Mouse (Mus musculus) kidney, adult 2 months (tissue): ENCODE measurements at regions not wholly inside any gene's neighbourhood (a gene's known extent, or its start where the extent isn't known, plus 50 kb on each side); places are given as distances from the start of the nearest gene placed in this dataset.

Experiments used
- DNase-seq: peaks from one replicate; pipeline ENCODE4 v3.0.0; 2021
- H3K27ac ChIP-seq: fragments of 200-500 bp; 2 replicates; pipeline ENCODE4 v1.5.1; 2012; ENCODE audit warnings: low read depth, low read length, control low read depth, inconsistent platforms; ENCODE audit not compliant: insufficient read depth
- H3K27me3 ChIP-seq: fragments of 200-500 bp; replicated peaks from 2 replicates; pipeline ENCODE4 v1.6.1; 2012; ENCODE audit warnings: mild to moderate bottlenecking, moderate library complexity, low read length, inconsistent platforms; ENCODE audit not compliant: control insufficient read depth, insufficient read depth
- H3K36me3 ChIP-seq: fragments of 200-500 bp; 2 replicates; pipeline ENCODE4 v1.6.1; 2012; ENCODE audit warnings: mild to moderate bottlenecking, moderate library complexity, low read length, inconsistent platforms; ENCODE audit not compliant: control insufficient read depth, insufficient read depth
- H3K4me1 ChIP-seq: fragments of 200-500 bp; 2 replicates; pipeline ENCODE4 v1.6.1; 2011; ENCODE audit warnings: low read length; ENCODE audit not compliant: control insufficient read depth, insufficient read depth
- H3K4me3 ChIP-seq: fragments of 200-500 bp; 2 replicates; pipeline ENCODE4 v1.5.1; 2011; ENCODE audit warnings: mild to moderate bottlenecking, low read depth, low read length, control low read depth; ENCODE audit not compliant: insufficient read depth
- CTCF ChIP-seq: fragments of 200-500 bp; conservative IDR thresholded peaks from 2 replicates; pipeline ENCODE4 v1.5.1; 2011; ENCODE audit warnings: low read depth, mild to moderate bottlenecking, control low read depth, low read length, moderate library complexity, mixed read lengths; ENCODE audit not compliant: insufficient read depth, insufficient read length
- POLR2A ChIP-seq: fragments of 200-500 bp; IDR thresholded peaks from one replicate; pipeline ENCODE4 v1.6.1; 2011; ENCODE audit warnings: low read depth, low read length, control low read depth
- WGBS: fragments of 180-500 bp; shearing (Covaris S2); methylation state at CpG from one replicate; pipeline ENCODE4 v1.1.7; 2018; 5-methylcytosine and 5-hydroxymethylcytosine counted together

DNA sequence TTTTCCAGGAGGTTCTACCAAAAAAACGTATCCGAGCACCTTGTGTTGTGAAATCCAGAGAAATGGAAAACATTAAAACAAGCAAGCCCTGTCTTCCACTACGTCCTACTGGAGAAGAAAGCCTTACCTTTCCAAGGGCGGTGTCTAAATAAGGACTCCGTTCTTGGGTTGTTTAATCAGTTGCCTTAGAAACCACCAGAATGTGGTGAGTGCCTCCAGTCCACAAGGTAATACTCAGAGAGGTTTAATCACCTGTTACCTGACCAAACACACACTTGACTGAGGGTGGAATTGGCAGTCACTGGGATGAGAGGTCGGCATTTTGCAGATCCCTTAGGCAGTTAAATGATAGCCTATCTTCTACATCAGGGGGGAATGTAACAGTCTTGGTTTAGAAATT, 209.6 kb upstream of the Atp2b1 start:
- TF ChIP-seq CTCF (no peak), POLR2A (no peak)
- DNase-seq = no peak
- H3K36me3 ChIP-seq = no peaks in the 10 kb centered on the region
- H3K4me3 ChIP-seq = no peak overlapping the region
- 72% methylated on average over 6 of the region's 6 CpGs for WGBS
- no peak overlapping the region for H3K27ac ChIP-seq
- no peaks in the 10 kb centered on the region for H3K27me3 ChIP-seq
- no peaks in the 10 kb centered on the region for H3K4me1 ChIP-seq

DNA sequence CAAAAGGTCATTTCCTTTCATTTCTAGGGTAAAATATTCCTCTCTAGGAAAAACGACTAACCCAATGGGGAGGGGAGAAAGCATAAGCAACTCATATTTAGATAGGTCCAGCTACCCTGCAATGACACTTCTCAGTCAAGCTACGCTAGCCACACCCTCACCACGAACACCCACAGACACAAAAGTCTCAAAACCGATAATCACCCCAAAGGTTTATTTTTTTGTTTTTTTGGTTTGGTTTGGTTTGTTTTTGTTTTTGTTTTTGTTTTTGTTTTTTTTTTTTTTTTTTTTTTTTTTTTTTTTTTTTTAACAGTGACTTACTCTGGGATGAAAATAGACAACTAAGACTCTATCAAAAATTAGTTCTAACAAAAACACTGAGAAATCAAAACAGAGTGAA, 196.3 kb upstream of the Atp2b1 start:
- Histone ChIP-seq H3K4me1 (no peaks in the 10 kb centered on the region), H3K27ac (no peak overlapping the region), H3K27me3 (no peaks in the 10 kb centered on the region), H3K36me3 (no peaks in the 10 kb centered on the region), H3K4me3 (no peak overlapping the region)
- no peak for DNase-seq
- 86% methylated on average over 4 of the region's 4 CpGs for WGBS
- TF ChIP-seq POLR2A (no peak), CTCF (no peak)

DNA sequence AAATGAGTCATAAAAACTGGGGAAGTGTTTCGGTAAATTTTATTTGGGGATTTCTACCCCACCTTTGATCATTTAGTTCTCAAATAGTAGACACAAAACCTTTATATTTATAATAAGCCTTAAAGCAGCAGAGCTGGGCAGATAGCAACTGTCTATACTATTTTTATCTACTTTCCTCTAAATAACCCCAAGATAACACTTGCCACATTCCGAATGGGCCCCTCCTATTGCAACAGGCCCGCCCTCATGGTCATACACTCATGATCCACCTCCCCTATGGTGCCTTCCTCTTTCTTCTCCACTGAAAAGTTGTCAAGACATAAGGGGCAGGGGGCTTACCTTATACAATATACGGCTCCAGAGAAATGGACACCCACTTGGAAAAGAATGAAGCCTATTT, 195.5 kb upstream of the Atp2b1 start:
- Histone ChIP-seq H3K4me3 (no peak overlapping the region), H3K27ac (no peak overlapping the region), H3K27me3 (no peaks in the 10 kb centered on the region), H3K4me1 (no peaks in the 10 kb centered on the region), H3K36me3 (no peaks in the 10 kb centered on the region)
- TF ChIP-seq POLR2A (no peak), CTCF (no peak)
- DNase-seq = no peak
- WGBS = 96% methylated on average over 4 of the region's 4 CpGs

DNA sequence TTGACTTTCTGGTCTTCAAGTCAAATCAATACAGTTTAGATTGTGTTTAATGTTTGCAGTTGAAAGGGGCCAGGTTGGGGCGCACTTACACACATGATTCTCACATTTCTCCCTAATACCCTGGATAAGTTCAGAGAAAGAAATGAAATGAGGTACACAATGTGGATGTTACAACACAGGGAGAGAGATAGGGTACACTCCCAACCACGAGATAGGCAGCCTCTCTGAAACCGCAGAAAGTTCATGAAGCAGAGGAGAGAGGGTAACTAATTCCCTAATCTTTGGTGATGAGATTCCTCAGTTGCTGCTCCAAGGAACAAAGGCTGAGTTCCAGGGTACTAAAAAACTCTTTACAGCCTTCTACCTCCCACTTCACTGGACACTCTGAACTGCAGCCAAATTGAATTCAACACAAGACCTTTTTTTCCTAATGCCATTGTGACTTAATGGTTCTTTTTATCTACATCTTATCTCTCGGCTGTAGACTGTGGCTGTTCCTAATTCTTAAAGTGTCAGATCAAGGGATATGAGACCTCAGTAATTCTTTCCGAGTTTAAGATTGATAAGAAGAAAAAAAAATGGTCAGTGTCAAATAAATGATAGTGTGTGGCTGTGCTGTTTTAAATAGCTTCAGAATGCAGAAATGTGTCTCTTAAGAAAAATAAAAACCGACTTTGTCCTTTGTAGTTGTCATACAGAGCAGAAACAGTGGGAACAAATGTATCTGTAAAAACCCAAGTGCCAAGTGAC, 193.8 kb upstream of the Atp2b1 start:
- H3K4me3 ChIP-seq = no peak overlapping the region
- TF ChIP-seq POLR2A = no peak
- no peak for TF ChIP-seq CTCF
- WGBS = 61% methylated on average over 6 of the region's 6 CpGs
- H3K27me3 ChIP-seq = no peaks in the 10 kb centered on the region
- no peak overlapping the region for H3K27ac ChIP-seq
- no peak for DNase-seq
- no peaks in the 10 kb centered on the region for H3K4me1 ChIP-seq
- H3K36me3 ChIP-seq = no peaks in the 10 kb centered on the region

DNA sequence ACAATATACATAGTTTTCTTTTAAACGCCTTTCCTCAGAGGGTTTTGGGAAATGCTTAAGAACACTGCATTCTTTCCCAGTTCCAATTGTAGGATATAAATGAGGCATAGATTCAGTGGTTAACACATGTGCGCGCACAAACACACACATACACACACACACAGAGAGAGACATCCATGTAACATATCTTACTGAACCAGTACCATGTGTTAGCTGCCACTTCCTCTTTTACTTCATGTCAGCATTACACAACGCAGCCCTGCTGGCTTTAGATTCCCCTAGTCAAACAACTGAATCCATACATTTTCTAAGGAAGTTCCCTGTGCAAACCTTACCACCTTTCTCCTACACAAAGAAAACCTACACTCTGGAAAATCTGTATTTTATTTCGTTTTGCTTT, 189.1 kb upstream of the Atp2b1 start:
- Histone ChIP-seq H3K27ac (no peak overlapping the region), H3K4me3 (no peak overlapping the region), H3K4me1 (no peaks in the 10 kb centered on the region), H3K27me3 (no peaks in the 10 kb centered on the region), H3K36me3 (no peaks in the 10 kb centered on the region)
- no peak for TF ChIP-seq CTCF
- no peak for TF ChIP-seq POLR2A
- 81% methylated on average over 5 of the region's 5 CpGs for WGBS
- DNase-seq = no peak

DNA sequence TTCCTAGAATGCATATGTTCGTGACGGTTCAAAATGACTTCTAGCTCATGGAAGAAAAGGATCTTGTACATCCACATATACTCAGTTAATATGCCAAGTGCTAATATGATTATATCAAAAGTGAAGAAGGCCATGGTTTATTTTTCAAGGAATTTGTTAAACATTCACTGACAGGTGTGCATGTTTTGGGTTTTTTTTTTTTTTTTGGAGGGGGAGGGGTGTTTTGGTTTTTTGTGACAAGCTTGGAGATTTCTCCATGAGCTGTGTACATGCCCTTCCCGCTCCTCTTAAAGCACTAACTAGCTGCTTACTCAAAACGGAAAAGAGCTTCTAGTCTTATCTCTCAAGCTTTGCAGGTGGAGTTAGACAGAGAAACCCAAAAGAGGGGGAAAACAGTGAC, 187.1 kb upstream of the Atp2b1 start:
- 81% methylated on average over 4 of the region's 4 CpGs for WGBS

DNA sequence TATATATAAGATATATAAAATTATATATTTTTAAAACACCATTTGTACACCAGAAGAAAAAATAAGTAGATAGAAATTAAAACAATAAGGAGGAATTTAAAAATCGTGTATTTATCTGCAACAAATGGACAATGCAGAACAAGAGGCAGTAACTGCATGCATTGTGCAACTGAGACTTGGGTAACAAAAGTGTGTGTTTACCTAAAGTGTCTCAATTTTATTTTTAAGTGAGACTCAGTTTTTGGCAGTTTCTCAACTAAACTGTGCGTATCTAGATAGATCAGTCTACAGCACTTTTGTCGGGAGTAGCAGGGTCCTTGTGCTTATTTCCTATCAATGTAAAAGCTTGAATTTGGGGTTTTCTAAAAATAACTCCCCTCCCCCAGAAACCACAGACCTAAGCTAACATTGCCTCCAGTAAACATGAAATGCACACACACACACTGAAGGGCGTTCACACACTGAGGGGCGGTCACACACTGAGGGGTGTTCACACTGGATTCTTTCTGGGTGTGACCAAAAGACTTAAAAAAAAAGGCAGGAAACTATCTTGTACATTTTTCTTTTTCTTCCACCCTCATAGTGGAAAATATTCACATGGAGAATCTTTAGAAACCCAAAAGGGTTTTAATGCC, 185.7 kb upstream of the Atp2b1 start:
- no peak overlapping the region for H3K4me3 ChIP-seq
- TF ChIP-seq CTCF (no peak), POLR2A (no peak)
- no peak for DNase-seq
- H3K27me3 ChIP-seq = no peaks in the 10 kb centered on the region
- H3K4me1 ChIP-seq = no peaks in the 10 kb centered on the region
- H3K36me3 ChIP-seq = no peaks in the 10 kb centered on the region
- no peak overlapping the region for H3K27ac ChIP-seq
- 83% methylated on average over 5 of the region's 5 CpGs for WGBS

More for the DNA sequence above, 187.1 kb upstream of the Atp2b1 start:
- TF ChIP-seq POLR2A (no peak), CTCF (no peak)
- H3K4me1 ChIP-seq = no peaks in the 10 kb centered on the region
- no peak overlapping the region for H3K4me3 ChIP-seq
- DNase-seq = no peak
- H3K27ac ChIP-seq = no peak overlapping the region
- no peaks in the 10 kb centered on the region for H3K27me3 ChIP-seq
- no peaks in the 10 kb centered on the region for H3K36me3 ChIP-seq
